8 mouse cellular contexts compared by ENCODE assay signal in the genomic region with DNA sequence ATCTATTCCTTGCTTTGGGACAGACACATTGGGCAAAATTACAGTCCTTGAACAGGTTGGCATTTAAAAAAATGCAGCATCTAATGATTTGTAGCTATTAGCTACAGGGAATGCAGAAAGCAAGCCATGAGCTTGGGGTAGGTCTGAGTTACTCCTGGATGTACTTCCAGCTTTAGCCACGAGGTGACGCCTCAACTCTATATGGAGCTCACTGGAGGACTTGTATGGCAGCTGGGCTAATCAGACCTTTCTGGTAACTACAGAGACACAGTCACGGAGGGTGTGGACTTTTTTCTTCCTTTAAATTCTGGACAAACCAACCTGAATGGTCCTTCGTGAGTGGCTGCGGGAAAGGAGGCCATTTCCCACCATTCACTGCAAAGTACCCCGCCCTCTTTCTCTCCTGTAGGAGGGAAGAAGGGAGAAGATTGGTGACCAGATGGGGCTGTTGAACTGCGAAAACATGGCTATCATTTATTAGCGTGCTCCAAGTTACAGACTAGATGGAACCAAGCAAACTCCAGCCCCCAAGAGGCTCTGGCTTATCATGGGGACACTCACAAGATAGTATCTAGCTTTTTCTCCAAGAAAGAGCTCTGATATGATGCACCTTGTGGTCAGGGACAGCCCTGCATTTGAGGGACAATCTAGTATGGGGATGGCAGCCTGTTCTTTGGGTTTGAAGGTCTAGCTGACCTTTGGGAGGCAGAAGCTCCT. TPM values are rescaled to one million over a fixed set of nuclear protein-coding genes. Genes with fewer than 3 reads are reported as not detected.
DNase-seq lines count a peak whose midpoint lies in the region; ATAC-seq and TF ChIP-seq lines count a peak whose summit lies in the region.

No protein-coding gene starts in this region.

- no peaks in the 10 kb centered on the region for H3K36me3 ChIP-seq in forebrain, embryonic 15.5 days
- no peaks in the 10 kb centered on the region for H3K36me3 ChIP-seq in liver, postnatal 0 days (replicated peaks; ENCODE audit: insufficient read depth, low read length)

- H3K9ac ChIP-seq in forebrain, embryonic 15.5 days (replicated peaks) = no peak overlapping the region
- H3K9ac ChIP-seq in liver, postnatal 0 days (replicated peaks) = no peak overlapping the region

- peak; percentile 93 for TF ChIP-seq CTCF in liver, postnatal 0 days (IDR thresholded peaks at IDR 0.05; ENCODE audit: low read depth)

- 0 out of 2 replicates have a peak overlapping the region, but pooled peaks have one; percentile 16 for H3K4me2 ChIP-seq in forebrain, embryonic 15.5 days (replicated peaks)
- H3K4me2 ChIP-seq in liver, postnatal 0 days (ENCODE audit: low read depth, low read length) = no peak overlapping the region

- peak; percentile 75 for DNase-seq in ES-CJ7 (ENCODE audit: low read depth, low spot score)
- DNase-seq in heart, postnatal 10 days = peak; percentile 88 to 91
- DNase-seq in kidney, postnatal 36 days = peak; percentile 58 to 89
- peak; percentile 80 for DNase-seq in liver, postnatal 0 days
- DNase-seq in ovary, postnatal 14 days (ENCODE audit: low spot score) = peak; percentile 85
- DNase-seq in thymus, postnatal 0 days (ENCODE audit: low spot score) = peak; percentile 87

- 27% methylated on average over 8 of the region's 8 CpGs for WGBS in forebrain, embryonic 15.5 days
- 28% methylated on average over 8 of the region's 8 CpGs for WGBS in liver, postnatal 0 days (ENCODE audit: insufficient replicate concordance)

- peak; percentile 79 for ATAC-seq in cerebellum, adult (ENCODE audit: insufficient number of reproducible peaks, low FRiP score, low TSS enrichment)
- peak; percentile 92 for ATAC-seq in forebrain, embryonic 15.5 days (replicated peaks)
- ATAC-seq in liver, postnatal 0 days = 0 out of 2 replicates have a peak, but pooled peaks have one; percentile 31

- peaks cover 4% of the 10 kb centered on the region; the same call in 1 of the 2 replicates for H3K4me1 ChIP-seq in forebrain, embryonic 15.5 days
- no peaks in the 10 kb centered on the region for H3K4me1 ChIP-seq in liver, postnatal 0 days (ENCODE audit: insufficient read depth)

- no peaks in the 10 kb centered on the region for H3K27me3 ChIP-seq in forebrain, embryonic 15.5 days
- no peaks in the 10 kb centered on the region for H3K27me3 ChIP-seq in liver, postnatal 0 days (ENCODE audit: insufficient read depth, low read length)

- intact Hi-C loops in heart, postnatal 10 days (cut with DNase I) = loop anchor here (1.0 to 10.0 kb wide), 4 partner anchors 429 to 759 kb away; a partner anchor contains a TSS

- no peak overlapping the region for H3K27ac ChIP-seq in forebrain, embryonic 15.5 days (replicated peaks)
- H3K27ac ChIP-seq in liver, postnatal 0 days (ENCODE audit: low read depth) = no peak overlapping the region

- no peaks in the 10 kb centered on the region for H3K9me3 ChIP-seq in forebrain, embryonic 15.5 days
- no peaks in the 10 kb centered on the region for H3K9me3 ChIP-seq in liver, postnatal 0 days (ENCODE audit: low read length)

- H3K4me3 ChIP-seq in forebrain, embryonic 15.5 days = no peak overlapping the region
- no peak overlapping the region for H3K4me3 ChIP-seq in liver, postnatal 0 days (ENCODE audit: low read depth, low read length)

- TF ChIP-seq EP300 in liver, postnatal 0 days (IDR thresholded peaks at IDR 0.05; ENCODE audit: low read depth) = no peak

RNA-seq across cellular contexts. Expression of a gene that starts 6.7 kb away (rescaled TPM):
- not detected in 2 replicates for polyA plus RNA-seq in forebrain, embryonic 15.5 days (2015; fragmentation: Nextera tagmentation; extraction: Ambion mirVana)
- total RNA-seq in heart, postnatal 10 days (2021) = not detected
- polyA plus RNA-seq in liver, postnatal 0 days (2015; fragmentation: Nextera tagmentation; extraction: Ambion mirVana) = 0.73 and 1.6 TPM in 2 replicates
- 0.27 and 0.44 TPM in 2 replicates for polyA plus RNA-seq in thymus, postnatal 0 days (2015; fragmentation: Nextera tagmentation; extraction: Ambion mirVana)

RNA-seq across cellular contexts. Expression of a gene that starts 57.1 kb away (rescaled TPM):
- 0.70 and 1.1 TPM in 2 replicates for polyA plus RNA-seq in forebrain, embryonic 15.5 days (2015; fragmentation: Nextera tagmentation; extraction: Ambion mirVana)
- total RNA-seq in heart, postnatal 10 days (2021) = 1 to 10 TPM; 1.3 to 1.5 TPM
- 0.39 and 0.69 TPM in 2 replicates for polyA plus RNA-seq in liver, postnatal 0 days (2015; fragmentation: Nextera tagmentation; extraction: Ambion mirVana)
- polyA plus RNA-seq in thymus, postnatal 0 days (2015; fragmentation: Nextera tagmentation; extraction: Ambion mirVana) = 1.5 and 2.2 TPM in 2 replicates

Comparison
In these comparisons a context has a peak if more than half of its experiments do, and no peak if none do; other contexts are left out.
1. ATAC-seq: peak in every context shown above with its lines; median percentile 92 in forebrain, embryonic 15.5 days; 79 in cerebellum, adult; 31 in liver, postnatal 0 days.